Mouse (Mus musculus): ENCODE data around the gene Dip2b.

Gene Dip2b

GRCm38 (mm10) chr15:100220916-100221315 is 182.5 kb downstream of the Dip2b start:
- DNase-seq (ENCODE audit: low spot score), result no peak

- DNase-seq (ENCODE audit: low spot score), result no peak
Measured at GRCm38 (mm10) chr15:100225381-100225780, 186.9 kb downstream of the Dip2b start.

GRCm38 (mm10) chr15:100225891-100226290 is 187.4 kb downstream of the Dip2b start:
- DNase-seq (ENCODE audit: low spot score), result no peak

GRCm38 (mm10) chr15:100227031-100227662 is 188.7 kb downstream of the Dip2b start:
- DNase-seq (ENCODE audit: low spot score), result no peak

GRCm38 (mm10) chr15:100227663-100228534 is 189.4 kb downstream of the Dip2b start, which contains the start of gene Atf1:
Atf1 (plus strand) TSS chr15:100227819.
- peak; percentile 92 for DNase-seq (ENCODE audit: low spot score)

- DNase-seq (ENCODE audit: low spot score), result peak; percentile 26
Measured at GRCm38 (mm10) chr15:100228535-100229336, 190.3 kb downstream of the Dip2b start.

GRCm38 (mm10) chr15:100230655-100231054 is 192.2 kb downstream of the Dip2b start:
- peak; percentile 4 for DNase-seq (ENCODE audit: low spot score)

- no peak for DNase-seq (ENCODE audit: low spot score)
Measured at GRCm38 (mm10) chr15:100231616-100232525, 193.4 kb downstream of the Dip2b start.

- no peak for DNase-seq (ENCODE audit: low spot score)
Measured at GRCm38 (mm10) chr15:100235208-100235965, 196.9 kb downstream of the Dip2b start.

GRCm38 (mm10) chr15:100236952-100237351 is 198.5 kb downstream of the Dip2b start:
- no peak for DNase-seq (ENCODE audit: low spot score)

GRCm38 (mm10) chr15:100241780-100242179 is 203.3 kb downstream of the Dip2b start:
- no peak for DNase-seq (ENCODE audit: low spot score)

- no peak for DNase-seq (ENCODE audit: low spot score)
Measured at GRCm38 (mm10) chr15:100245951-100246350, 207.5 kb downstream of the Dip2b start.

GRCm38 (mm10) chr15:100247296-100247695 is 208.8 kb downstream of the Dip2b start:
- DNase-seq (ENCODE audit: low spot score), result no peak

GRCm38 (mm10) chr15:100248665-100249433 is 210.4 kb downstream of the Dip2b start:
- DNase-seq (ENCODE audit: low spot score), result no peak

- no peak for DNase-seq (ENCODE audit: low spot score)
Measured at GRCm38 (mm10) chr15:100251153-100251780, 212.8 kb downstream of the Dip2b start.

- DNase-seq (ENCODE audit: low spot score), result no peak
Measured at GRCm38 (mm10) chr15:100256386-100256785, 217.9 kb downstream of the Dip2b start.

- DNase-seq (ENCODE audit: low spot score), result no peak
Measured at GRCm38 (mm10) chr15:100257305-100257704, 218.8 kb downstream of the Dip2b start.

GRCm38 (mm10) chr15:100258646-100259425 is 220.4 kb downstream of the Dip2b start:
- DNase-seq (ENCODE audit: low spot score), result no peak
